Mouse (Mus musculus) ZHBTc4 (cell line): ENCODE measurements at regions not wholly inside any gene's neighbourhood (a gene's known extent, or its start where the extent isn't known, plus 50 kb on each side); places are given as distances from the start of the nearest gene placed in this dataset.

ENCODE experiments used
- DNase-seq: peaks from one replicate; pipeline ENCODE4 v3.0.0-alpha.2; 2011; ENCODE audit warnings: low read depth, low spot score

- DNase-seq, result no peak
These were observed 291.2 kb upstream of the Manea start for GRCm38 (mm10) chr4:26637859-26638258.

- no peak for DNase-seq
These were observed 284.0 kb upstream of the Manea start for GRCm38 (mm10) chr4:26630553-26631206.

GRCm38 (mm10) chr4:26629710-26630109 is 283.0 kb upstream of the Manea start:
- DNase-seq, result no peak

GRCm38 (mm10) chr4:26627744-26628143 is 281.1 kb upstream of the Manea start:
- DNase-seq, result no peak

- DNase-seq, result no peak
These were observed 242.6 kb upstream of the Manea start for GRCm38 (mm10) chr4:26589081-26589869.

GRCm38 (mm10) chr4:26555690-26556089 is 209.0 kb upstream of the Manea start:
- DNase-seq, result no peak

GRCm38 (mm10) chr4:26543833-26544232 is 197.1 kb upstream of the Manea start:
- DNase-seq, result peak; percentile 58

GRCm38 (mm10) chr4:26542511-26542910 is 195.8 kb upstream of the Manea start:
- no peak for DNase-seq

- DNase-seq, result no peak
These were observed 161.3 kb upstream of the Manea start for GRCm38 (mm10) chr4:26508004-26508403.

GRCm38 (mm10) chr4:26494262-26494661 is 147.6 kb upstream of the Manea start:
- no peak for DNase-seq

GRCm38 (mm10) chr4:26474913-26475312 is 128.2 kb upstream of the Manea start:
- no peak for DNase-seq

GRCm38 (mm10) chr4:26441533-26441932 is 94.8 kb upstream of the Manea start:
- DNase-seq, result no peak

GRCm38 (mm10) chr4:26422084-26422483 is 75.4 kb upstream of the Manea start:
- no peak for DNase-seq

- no peak for DNase-seq
These were observed 57.6 kb upstream of the Manea start for GRCm38 (mm10) chr4:26404266-26404665.

- DNase-seq, result no peak
These were observed 55.5 kb upstream of the Manea start for GRCm38 (mm10) chr4:26402213-26402612.
